Mouse (Mus musculus) forebrain, embryonic 14.5 days (tissue): Measurements from ENCODE around the gene Xlr5a. TPM values are rescaled to one million over a fixed set of nuclear protein-coding genes. Genes with fewer than 3 reads are reported as not detected.
"Not testable (repeated sequence)": the region's sequence is repeated elsewhere in the genome, so short reads cannot be mapped to it uniquely, and the experiment has no call there.

Experiments
- ATAC-seq: fragments of 200-750 bp; cut with Nextera tagmentation; 2 replicates; pipeline ENCODE4 v1.8.0; 2017; ENCODE audit warnings: mild to moderate bottlenecking, moderate library complexity
- DNase-seq: peaks from one replicate; pipeline ENCODE4 v3.0.0-alpha.2; 2015; ENCODE audit warnings: low spot score
- H3K27ac ChIP-seq: fragments of 300-500 bp; sonication (generic); 2 replicates; pipeline ENCODE4 v1.5.1; 2014; ENCODE audit warnings: low read depth, mild to moderate bottlenecking, control low read depth, low read length, moderate library complexity
- H3K27me3 ChIP-seq: fragments of 300-500 bp; sonication (generic); replicated peaks from 2 replicates; pipeline ENCODE4 v1.6.1; 2014; ENCODE audit warnings: low read length, control low read depth, mixed read lengths; ENCODE audit not compliant: control insufficient read depth, insufficient read depth
- H3K36me3 ChIP-seq: fragments of 300-500 bp; sonication (generic); 2 replicates; pipeline ENCODE4 v1.6.1; 2014; ENCODE audit warnings: low read length, control low read depth; ENCODE audit not compliant: control insufficient read depth, insufficient read depth
- H3K4me1 ChIP-seq: fragments of 300-500 bp; sonication (generic); 2 replicates; pipeline ENCODE4 v1.6.1; 2014; ENCODE audit warnings: antibody characterized with exemption, low read length, control low read depth; ENCODE audit not compliant: control insufficient read depth, insufficient read depth
- H3K4me2 ChIP-seq: fragments of 300-500 bp; sonication (generic); 2 replicates; pipeline ENCODE4 v1.6.1; 2014; ENCODE audit warnings: mild to moderate bottlenecking, control low read depth, low read length
- H3K4me3 ChIP-seq: fragments of 300-500 bp; sonication (generic); 2 replicates; pipeline ENCODE4 v1.5.1; 2014; ENCODE audit warnings: low read depth, low read length, control low read depth
- H3K9ac ChIP-seq: fragments of 300-500 bp; sonication (generic); 2 replicates; pipeline ENCODE4 v1.6.1; 2014; ENCODE audit warnings: mild to moderate bottlenecking, low read length, control low read depth, moderate library complexity
- H3K9me3 ChIP-seq: fragments of 300-500 bp; sonication (generic); replicated peaks from 2 replicates; pipeline ENCODE4 v1.6.1; 2016; ENCODE audit warnings: low read length, control low read depth, mixed read lengths; ENCODE audit not compliant: control insufficient read depth
- WGBS: fragments of 180-500 bp; shearing (Covaris S2); extraction: QIAGEN DNeasy Blood & Tissue Kit; methylation state at CpG from one replicate; pipeline ENCODE4 v1.1.7; 2014; 5-methylcytosine and 5-hydroxymethylcytosine counted together
- polyA plus RNA-seq: library from polyadenylated mRNA; unstranded; fragments of >200 nt; fragmentation: Nextera tagmentation; extraction: Ambion mirVana; gene quantifications from 2 replicates; pipeline ENCODE4 v1.2.1, GENCODE M21; 2014

Gene Xlr5a
- not detected in 2 replicates for polyA plus RNA-seq

- H3K9me3 ChIP-seq, H3K4me1 ChIP-seq, ATAC-seq, H3K36me3 ChIP-seq, H3K9ac ChIP-seq, H3K4me2 ChIP-seq, H3K27ac ChIP-seq, H3K27me3 ChIP-seq, DNase-seq, H3K4me3 ChIP-seq: not testable (repeated sequence)
- 91% methylated on average over 12 of the region's 17 CpGs for WGBS
These were observed at the start of gene Xlr5a, which contains the start of gene Xlr5c for GRCm38 (mm10) chrX:73292876-73293275. Gene Xlr5a (minus strand): TSS chrX:73292976. Gene Xlr5c (minus strand): TSS chrX:73292976.

- Histone ChIP-seq H3K9me3 (no peaks in the 10 kb centered on the region), H3K9ac (peak within 1 kb of the TSS; percentile 76), H3K4me3 (peak within 1 kb of the TSS; percentile 50), H3K4me2 (peak within 1 kb of the TSS; percentile 56), H3K27me3 (no peaks in the 10 kb centered on the region), H3K4me1 (no peaks in the 10 kb centered on the region; the same call in 1 of the 2 replicates), H3K27ac (peak within 1 kb of the TSS; percentile 44; the same call in 1 of the 2 replicates), H3K36me3 (no peaks in the 10 kb centered on the region)
- DNase-seq (peak; percentile 76), ATAC-seq (peak; percentile 96)
- WGBS, result 34% methylated on average over 37 of the region's 37 CpGs
These were observed 49.7 kb upstream of the Xlr5a start, which contains the start of gene Zfp275 for GRCm38 (mm10) chrX:73342483-73342895. Gene Zfp275 (plus strand): TSS chrX:73342621.

- Histone ChIP-seq H3K9ac (no peak overlapping the region), H3K4me3 (peak overlapping the region; percentile 50), H3K9me3 (no peaks in the 10 kb centered on the region), H3K27ac (no peak overlapping the region), H3K4me2 (peak overlapping the region; percentile 56), H3K27me3 (no peaks in the 10 kb centered on the region), H3K4me1 (no peaks in the 10 kb centered on the region; the same call in 1 of the 2 replicates), H3K36me3 (no peaks in the 10 kb centered on the region)
- DNase-seq (no peak), ATAC-seq (peak; percentile 33)
- WGBS, result 45% methylated on average over 3 of the region's 3 CpGs
These were observed 49.3 kb upstream of the Xlr5a start for GRCm38 (mm10) chrX:73342068-73342467.

- 55% methylated on average over 1 of the region's 1 CpGs for WGBS
- Histone ChIP-seq H3K4me2 (no peak overlapping the region), H3K4me1 (no peaks in the 10 kb centered on the region; the same call in 1 of the 2 replicates), H3K27ac (no peak overlapping the region), H3K27me3 (no peaks in the 10 kb centered on the region), H3K9me3 (no peaks in the 10 kb centered on the region), H3K4me3 (no peak overlapping the region), H3K36me3 (no peaks in the 10 kb centered on the region), H3K9ac (no peak overlapping the region)
- DNase-seq (no peak), ATAC-seq (no peak)
These were observed 48.7 kb upstream of the Xlr5a start for GRCm38 (mm10) chrX:73341473-73341872.

- no peak within 1 kb of the TSS for H3K4me3 ChIP-seq
- H3K9ac ChIP-seq, result no peak within 1 kb of the TSS
- no peak within 1 kb of the TSS for H3K27ac ChIP-seq
- no peaks in the 10 kb centered on the region for H3K36me3 ChIP-seq
- H3K4me1 ChIP-seq, result no peaks in the 10 kb centered on the region
- no peaks in the 10 kb centered on the region for H3K9me3 ChIP-seq
- H3K27me3 ChIP-seq, result no peaks in the 10 kb centered on the region
- ATAC-seq (no peak), DNase-seq (no peak)
- WGBS, result 90% methylated on average over 4 of the region's 4 CpGs
- no peak within 1 kb of the TSS for H3K4me2 ChIP-seq
These were observed 44.0 kb upstream of the Xlr5a start, which contains the start of gene Gm45015 for GRCm38 (mm10) chrX:73336740-73337139. Gene Gm45015 (minus strand): TSS chrX:73336840.

GRCm38 (mm10) chrX:73333548-73333947, 40.8 kb upstream of the Xlr5a start:
- DNase-seq (no peak), ATAC-seq (no peak)
- Histone ChIP-seq H3K27me3 (no peaks in the 10 kb centered on the region), H3K36me3 (no peaks in the 10 kb centered on the region), H3K4me3 (no peak overlapping the region), H3K4me2 (no peak overlapping the region), H3K27ac (no peak overlapping the region), H3K4me1 (no peaks in the 10 kb centered on the region), H3K9ac (no peak overlapping the region), H3K9me3 (no peaks in the 10 kb centered on the region)

- ATAC-seq (no peak), DNase-seq (no peak)
- whole genome bisulfite sequencing, result 83% methylated on average over 2 of the region's 2 CpGs
- H3K27ac ChIP-seq, result no peak overlapping the region
- no peak overlapping the region for H3K9ac ChIP-seq
- H3K4me1 ChIP-seq, result no peaks in the 10 kb centered on the region
- no peaks in the 10 kb centered on the region for H3K36me3 ChIP-seq
- no peak overlapping the region for H3K4me3 ChIP-seq
- H3K4me2 ChIP-seq, result no peak overlapping the region
- no peaks in the 10 kb centered on the region for H3K9me3 ChIP-seq
- no peaks in the 10 kb centered on the region for H3K27me3 ChIP-seq
These were observed 34.4 kb upstream of the Xlr5a start for GRCm38 (mm10) chrX:73327215-73327614.

GRCm38 (mm10) chrX:73321029-73321428, 28.3 kb upstream of the Xlr5a start:
- ATAC-seq, result no peak
- H3K9me3 ChIP-seq, result no peaks in the 10 kb centered on the region
- H3K4me3 ChIP-seq, result no peak overlapping the region
- no peak overlapping the region for H3K9ac ChIP-seq
- H3K4me2 ChIP-seq, result no peak overlapping the region
- H3K36me3 ChIP-seq, result no peaks in the 10 kb centered on the region
- H3K4me1 ChIP-seq, result no peaks in the 10 kb centered on the region
- no peak overlapping the region for H3K27ac ChIP-seq
- DNase-seq, result no peak
- no peaks in the 10 kb centered on the region for H3K27me3 ChIP-seq
- WGBS, result 75% methylated on average over 3 of the region's 3 CpGs

- H3K36me3 ChIP-seq, result no peaks in the 10 kb centered on the region
- H3K9ac ChIP-seq, result no peak overlapping the region
- no peaks in the 10 kb centered on the region for H3K9me3 ChIP-seq
- H3K27ac ChIP-seq, result no peak overlapping the region
- DNase-seq (peak; percentile 54), ATAC-seq (no peak)
- H3K4me1 ChIP-seq, result no peaks in the 10 kb centered on the region
- no peak overlapping the region for H3K4me3 ChIP-seq
- WGBS, result 42% methylated on average over 3 of the region's 3 CpGs
- H3K27me3 ChIP-seq, result no peaks in the 10 kb centered on the region
- no peak overlapping the region for H3K4me2 ChIP-seq
These were observed 19.7 kb upstream of the Xlr5a start for GRCm38 (mm10) chrX:73312522-73312921.
